Mouse (Mus musculus) ES-Bruce4 (cell line): ENCODE results near the gene Slamf8.

Source experiments
- CTCF ChIP-seq: IDR thresholded peaks from one replicate; pipeline ENCODE4 v1.8.1; 2011; ENCODE audit warnings: low read depth, low read length
- EP300 ChIP-seq: IDR thresholded peaks from 2 replicates; pipeline ENCODE4 v1.6.1; 2011; ENCODE audit warnings: low read depth, low read length; ENCODE audit not compliant: insufficient read depth
- POLR2A ChIP-seq: IDR thresholded peaks from one replicate; pipeline ENCODE4 v1.8.1; 2011; ENCODE audit warnings: low read length; ENCODE audit not compliant: insufficient read depth

- TF ChIP-seq EP300 (no peak), POLR2A (no peak), CTCF (no peak)
Observed at GRCm38 (mm10) chr1:172629831-172630230, 39.5 kb upstream of the Slamf8 start.
